Mouse (Mus musculus) small intestine, adult 2 months (tissue): ENCODE measurements around the gene Scamp2. TPM values are rescaled to one million over a fixed set of nuclear protein-coding genes. Genes with fewer than 3 reads are reported as not detected.
A peak's percentile ranks its signal among the peaks of the same experiment; 100 is the strongest.

Experiments
- H3K27ac ChIP-seq: fragments of 200-500 bp; 2 replicates; pipeline ENCODE4 v1.5.1; 2012; ENCODE audit warnings: low read depth, low read length, control low read depth, inconsistent platforms; ENCODE audit not compliant: insufficient read depth
- H3K27me3 ChIP-seq: fragments of 200-500 bp; 2 replicates; pipeline ENCODE4 v1.6.1; 2012; ENCODE audit warnings: mild to moderate bottlenecking, moderate library complexity, low read length, inconsistent platforms; ENCODE audit not compliant: control insufficient read depth, insufficient read depth
- H3K36me3 ChIP-seq: fragments of 200-500 bp; 2 replicates; pipeline ENCODE4 v1.6.1; 2012; ENCODE audit warnings: mild to moderate bottlenecking, low read length, control low read depth, inconsistent platforms; ENCODE audit not compliant: control insufficient read depth, insufficient read depth
- H3K4me1 ChIP-seq: fragments of 200-500 bp; 2 replicates; pipeline ENCODE4 v1.6.1; 2012; ENCODE audit warnings: low read length, inconsistent platforms, mixed read lengths; ENCODE audit not compliant: control insufficient read depth, insufficient read depth, insufficient read length
- H3K4me3 ChIP-seq: fragments of 200-500 bp; 2 replicates; pipeline ENCODE4 v1.5.1; 2012; ENCODE audit warnings: low read depth, mild to moderate bottlenecking, control low read depth, inconsistent platforms, low read length, moderate library complexity
- CTCF ChIP-seq: fragments of 200-500 bp; IDR thresholded peaks from 2 replicates; pipeline ENCODE4 v1.5.1; 2012; ENCODE audit warnings: low read depth, mild to moderate bottlenecking, control low read depth, inconsistent platforms, low read length, moderate library complexity, mixed read lengths; ENCODE audit not compliant: insufficient replicate concordance, insufficient read length; ENCODE audit errors: extremely low read depth
- POLR2A ChIP-seq: fragments of 200-500 bp; IDR thresholded peaks from 2 replicates; pipeline ENCODE4 v1.6.1; 2012; ENCODE audit warnings: low read depth, mild to moderate bottlenecking, control low read depth, inconsistent platforms, low read length, moderate library complexity
- WGBS: fragments of 180-500 bp; shearing (Covaris S2); methylation state at CpG from one replicate; pipeline ENCODE4 v1.1.7; 2018; 5-methylcytosine and 5-hydroxymethylcytosine counted together
- polyA plus RNA-seq: library from polyadenylated mRNA; depleted of rRNA; stranded (reverse); fragments of >200 nt; gene quantifications from 2 replicates; pipeline ENCODE4 v1.2.3, GENCODE M21; 2012

The Scamp2 gene
- polyA plus RNA-seq, 1 experiment, result 207 TPM

GRCm38 (mm10) chr9:57523754-57524153 is 37.0 kb upstream of the Scamp2 start:
- 54% methylated on average over 1 of the region's 1 CpGs for WGBS
- Histone ChIP-seq H3K36me3 (peaks cover 4% of the 10 kb centered on the region; the same call in 1 of the 2 replicates), H3K27ac (no peak overlapping the region), H3K4me3 (no peak overlapping the region), H3K4me1 (peaks cover 3% of the 10 kb centered on the region; the same call in 1 of the 2 replicates), H3K27me3 (no peaks in the 10 kb centered on the region)
- TF ChIP-seq CTCF, result no peak
- TF ChIP-seq POLR2A, result no peak

- no peak overlapping the region for H3K4me3 ChIP-seq
- TF ChIP-seq CTCF, result no peak
- TF ChIP-seq POLR2A, result no peak
- H3K4me1 ChIP-seq, result peaks cover 3% of the 10 kb centered on the region; the same call in 1 of the 2 replicates
- no peak overlapping the region for H3K27ac ChIP-seq
- no peaks in the 10 kb centered on the region for H3K27me3 ChIP-seq
- peaks cover 8% of the 10 kb centered on the region for H3K36me3 ChIP-seq
Measured at GRCm38 (mm10) chr9:57524439-57524838, 36.3 kb upstream of the Scamp2 start.

DNA sequence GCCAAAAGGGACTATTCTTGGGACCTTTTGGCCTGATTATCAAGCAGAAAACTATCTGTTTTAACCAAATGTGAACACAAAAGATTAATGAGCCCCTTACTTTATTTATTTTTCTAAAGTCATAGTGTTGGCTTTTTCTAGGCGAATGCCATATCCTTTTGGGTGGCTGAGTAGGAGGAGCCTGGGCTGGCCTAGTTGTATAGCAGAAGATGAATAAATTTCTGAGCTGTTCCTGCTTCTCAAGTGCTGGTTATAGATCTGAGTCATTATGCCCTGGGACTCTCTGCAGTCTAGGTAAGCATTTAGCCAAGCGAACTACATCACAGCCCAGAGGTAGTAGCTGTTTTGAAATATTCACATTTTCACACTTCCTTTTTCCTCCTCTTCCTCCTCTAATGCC is 35.2 kb upstream of the Scamp2 start:
- no peak overlapping the region for H3K4me3 ChIP-seq
- no peaks in the 10 kb centered on the region for H3K27me3 ChIP-seq
- TF ChIP-seq CTCF, result no peak
- no peak for TF ChIP-seq POLR2A
- WGBS, result 34% methylated on average over 2 of the region's 2 CpGs
- H3K4me1 ChIP-seq, result peaks cover 3% of the 10 kb centered on the region; the same call in 1 of the 2 replicates
- H3K36me3 ChIP-seq, result peaks cover 13% of the 10 kb centered on the region
- no peak overlapping the region for H3K27ac ChIP-seq

- Histone ChIP-seq H3K4me1 (peaks cover 3% of the 10 kb centered on the region; the same call in 1 of the 2 replicates), H3K36me3 (peaks cover 20% of the 10 kb centered on the region), H3K27me3 (no peaks in the 10 kb centered on the region), H3K27ac (no peak overlapping the region), H3K4me3 (no peak overlapping the region)
- no peak for TF ChIP-seq CTCF
Measured at GRCm38 (mm10) chr9:57526435-57526834, 34.3 kb upstream of the Scamp2 start.

GRCm38 (mm10) chr9:57531946-57532345 is 28.8 kb upstream of the Scamp2 start:
- WGBS, result 27% methylated on average over 1 of the region's 1 CpGs
- Histone ChIP-seq H3K27ac (no peak overlapping the region), H3K4me3 (no peak overlapping the region), H3K36me3 (peaks cover 45% of the 10 kb centered on the region), H3K4me1 (peaks cover 3% of the 10 kb centered on the region; the same call in 1 of the 2 replicates), H3K27me3 (no peaks in the 10 kb centered on the region)
- TF ChIP-seq CTCF, result no peak
- no peak for TF ChIP-seq POLR2A

DNA sequence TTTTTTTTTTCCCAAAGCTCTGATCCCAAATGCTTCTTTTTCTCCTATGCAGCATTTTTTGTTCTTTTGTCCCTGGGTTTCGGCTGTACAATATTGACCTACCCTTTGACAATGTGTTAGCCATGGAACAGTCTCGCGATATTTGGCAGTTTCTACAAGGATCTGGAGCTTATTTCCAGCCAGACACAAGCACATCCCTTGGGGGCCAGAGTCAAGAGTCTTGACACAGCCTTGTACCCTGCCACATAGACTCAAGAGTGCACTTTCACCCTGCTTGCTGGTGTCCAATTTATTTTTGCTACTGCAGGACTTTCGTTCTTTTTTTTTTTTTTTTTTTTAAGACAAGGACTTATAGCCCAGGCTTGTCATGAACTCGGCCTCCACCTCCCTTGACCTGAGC is 24.4 kb upstream of the Scamp2 start:
- H3K4me3 ChIP-seq, result no peak overlapping the region
- no peaks in the 10 kb centered on the region for H3K27me3 ChIP-seq
- peaks cover 6% of the 10 kb centered on the region; the same call in 1 of the 2 replicates for H3K4me1 ChIP-seq
- peaks cover 36% of the 10 kb centered on the region for H3K36me3 ChIP-seq
- no peak overlapping the region for H3K27ac ChIP-seq
- WGBS, result 79% methylated on average over 5 of the region's 5 CpGs
- no peak for TF ChIP-seq CTCF

- H3K36me3 ChIP-seq, result peaks cover 34% of the 10 kb centered on the region
- WGBS, result 2% methylated on average over 44 of the region's 45 CpGs
- H3K27me3 ChIP-seq, result no peaks in the 10 kb centered on the region
- TF ChIP-seq CTCF, result no peak
- peak; percentile 28; the same call in 1 of the 2 replicates for TF ChIP-seq POLR2A
- peak within 1 kb of the TSS; percentile 32 for H3K27ac ChIP-seq
- peaks cover 6% of the 10 kb centered on the region; the same call in 1 of the 2 replicates for H3K4me1 ChIP-seq
- H3K4me3 ChIP-seq, result peak within 1 kb of the TSS; percentile 91
Measured at GRCm38 (mm10) chr9:57537044-57537727, 23.6 kb upstream of the Scamp2 start, which contains the start of gene Fam219b. Gene Fam219b (plus strand): TSS chr9:57537528.
